Mouse (Mus musculus): ENCODE results near the gene Mplkip.

The Mplkip gene

GRCm38 (mm10) chr13:17694911-17695699 is at the start of gene Mplkip, which contains the start of gene Sugct:
Gene Mplkip (plus strand): TSS chr13:17695192.
Gene Sugct (minus strand): TSS chr13:17695553.
- DNase-seq: peak; percentile 100

GRCm38 (mm10) chr13:17667380-17667779 is 27.6 kb upstream of the Mplkip start:
- DNase-seq: no peak

GRCm38 (mm10) chr13:17671122-17671521 is 23.9 kb upstream of the Mplkip start:
- DNase-seq: no peak

- no peak for DNase-seq
These were observed 5.5 kb upstream of the Mplkip start for GRCm38 (mm10) chr13:17689461-17689860.

GRCm38 (mm10) chr13:17690686-17691085 is 4.3 kb upstream of the Mplkip start:
- DNase-seq: no peak

- no peak for DNase-seq
These were observed 3.6 kb upstream of the Mplkip start for GRCm38 (mm10) chr13:17691436-17691835.

DNA sequence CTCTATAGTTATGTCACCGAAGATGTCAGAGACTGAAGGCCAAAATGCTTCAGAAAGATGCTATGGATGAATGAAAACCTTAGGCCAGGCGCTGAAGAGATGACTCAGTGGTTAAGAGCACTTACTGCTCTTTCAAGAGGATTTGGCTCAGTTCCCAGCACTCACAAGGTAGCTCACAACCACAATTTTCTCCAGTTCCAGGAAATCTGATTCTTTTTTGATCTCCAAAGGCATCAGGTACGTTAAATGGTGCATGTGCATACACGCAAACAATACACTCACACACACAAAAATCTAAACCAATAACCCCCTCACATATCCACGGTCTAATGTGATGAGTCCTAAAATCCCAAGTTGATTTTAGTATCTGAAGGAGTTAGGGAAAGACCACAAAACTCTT is 1.2 kb upstream of the Mplkip start:
- DNase-seq: no peak

DNA sequence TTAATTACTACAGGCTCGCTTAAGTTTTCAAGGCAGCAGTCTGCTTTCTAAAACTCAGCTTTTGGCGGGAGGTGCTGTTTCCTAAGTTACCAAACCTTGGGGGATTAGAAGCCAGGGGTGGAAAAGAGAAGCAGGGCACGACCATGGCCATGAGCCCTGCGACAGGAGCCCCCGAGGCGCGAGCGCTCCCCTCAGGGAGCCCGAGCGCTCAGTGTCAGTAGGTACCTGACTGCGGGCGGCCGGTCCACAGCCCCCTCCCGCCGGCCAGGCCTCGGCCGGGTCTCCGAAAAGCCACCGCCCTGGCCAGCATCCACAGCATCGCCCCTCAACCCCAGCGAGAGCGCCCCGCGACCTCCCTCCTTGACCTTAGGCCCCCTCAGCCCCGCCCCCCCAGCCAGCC is 578 bp upstream of the Mplkip start:
- DNase-seq: no peak

- no peak for DNase-seq
These were observed 1.0 kb downstream of the Mplkip start for GRCm38 (mm10) chr13:17695898-17696580.

- no peak for DNase-seq
These were observed 5.2 kb downstream of the Mplkip start for GRCm38 (mm10) chr13:17700090-17700715.

GRCm38 (mm10) chr13:17701322-17701721 is 6.3 kb downstream of the Mplkip start:
- no peak for DNase-seq

DNA sequence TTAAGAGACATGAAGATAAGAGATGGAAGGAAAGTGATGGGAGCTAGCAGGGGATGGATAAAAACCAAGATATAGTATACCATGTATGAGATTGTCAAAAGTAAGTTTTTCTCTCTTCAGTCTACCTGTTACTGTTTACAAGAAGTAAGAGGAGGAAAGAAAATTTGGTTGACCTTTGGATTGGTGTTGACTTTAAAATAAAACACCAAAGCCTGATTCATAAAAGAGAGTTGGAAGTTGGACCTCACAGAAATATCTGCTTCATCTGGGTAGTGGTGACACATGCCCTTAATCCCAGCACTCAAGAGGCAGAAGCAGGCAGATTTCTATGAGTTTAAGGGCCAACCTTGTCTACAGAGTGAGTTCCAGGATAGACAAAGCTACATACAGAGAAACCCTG is 7.3 kb downstream of the Mplkip start:
- no peak for DNase-seq

DNA sequence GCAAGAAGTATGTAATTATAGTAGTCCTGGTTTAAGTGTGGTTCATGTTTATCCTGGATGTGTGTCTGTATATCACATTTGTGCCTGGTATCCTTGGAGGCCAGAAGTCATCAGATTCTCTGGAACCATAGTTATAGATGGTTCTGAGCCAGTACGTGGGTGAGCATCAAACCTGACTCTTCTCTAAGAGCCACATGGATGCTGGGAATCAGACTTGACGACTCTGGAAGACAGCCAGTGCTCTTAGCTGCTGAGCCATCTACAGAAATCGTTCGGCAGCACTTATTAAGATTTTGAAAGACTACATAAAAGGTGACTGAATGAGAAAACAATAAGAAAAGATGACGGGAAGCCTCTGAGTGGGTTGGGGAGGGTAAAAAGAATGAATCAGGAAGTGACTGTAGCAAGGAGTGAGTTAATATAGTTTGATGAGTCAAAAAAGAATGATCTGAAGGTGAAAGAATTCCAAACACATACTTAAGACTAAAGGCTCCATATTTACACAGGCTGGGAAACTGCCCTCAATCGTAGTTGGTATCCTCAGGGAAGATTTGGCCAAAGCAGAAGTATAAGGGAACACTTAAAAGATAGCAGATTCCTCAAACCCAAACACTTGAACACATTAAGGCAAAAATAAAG is 10.3 kb downstream of the Mplkip start:
- no peak for DNase-seq

- DNase-seq: no peak
These were observed 13.9 kb downstream of the Mplkip start for GRCm38 (mm10) chr13:17708784-17709311.

GRCm38 (mm10) chr13:17717357-17717756 is 22.4 kb downstream of the Mplkip start:
- DNase-seq: no peak

DNA sequence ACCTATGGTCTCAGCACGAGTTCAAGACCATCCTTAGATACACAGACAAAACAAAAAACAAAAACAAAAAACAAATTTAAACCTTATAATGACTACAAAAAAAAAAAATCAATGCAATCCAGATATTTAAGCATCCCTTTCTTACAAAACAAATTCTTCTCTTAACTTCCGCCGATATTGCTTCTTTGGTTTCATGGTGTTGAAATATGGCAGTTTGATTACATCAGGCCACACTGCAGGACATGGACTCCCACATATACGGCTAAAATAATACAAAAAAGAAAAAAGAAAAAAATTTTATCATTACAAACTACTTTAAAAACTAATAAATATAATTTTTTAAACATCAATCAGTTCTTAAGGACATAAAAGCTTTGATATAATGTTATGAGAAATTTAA is 32.9 kb downstream of the Mplkip start:
- no peak for DNase-seq

DNA sequence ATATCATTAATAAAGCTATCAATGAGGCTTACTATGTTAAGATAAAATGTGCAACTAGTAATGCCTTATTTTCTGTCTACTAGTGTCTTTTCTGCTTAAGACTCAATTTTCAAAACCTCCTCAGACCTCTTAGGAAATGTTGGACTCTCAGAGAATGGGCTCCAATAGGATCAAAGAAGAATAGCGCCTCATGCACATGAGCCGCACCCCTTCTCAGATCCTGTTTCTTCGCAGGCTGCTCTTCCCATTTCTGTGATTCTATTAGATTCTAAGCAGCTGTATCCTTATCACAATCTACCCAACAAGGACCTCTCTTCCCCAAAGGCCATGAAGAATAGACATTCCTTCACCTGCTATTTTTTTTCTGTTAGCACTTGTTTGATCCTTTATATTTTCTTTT is 33.8 kb downstream of the Mplkip start:
- no peak for DNase-seq
